Mouse (Mus musculus) Patski (cell line): ENCODE measurements at regions not wholly inside any gene's neighbourhood (a gene's known extent, or its start where the extent isn't known, plus 50 kb on each side); places are given as distances from the start of the nearest gene placed in this dataset.

Experiments used
- ATAC-seq: fragments of 100-300 bp; one replicate; pipeline ENCODE4 v1.8.0; 2021
- CTCF ChIA-PET: fragments of 350-600 bp; sonication (Branson Sonifier 250); formaldehyde crosslinking; loops from one replicate; lab custom pipeline; 2022; ENCODE audit warnings: inconsistent platforms; lab: Charles Lee
- POLR2A ChIA-PET: fragments of 350-600 bp; sonication (Branson Sonifier 250); formaldehyde crosslinking; loops from one replicate; lab custom pipeline; 2022; ENCODE audit warnings: antibody characterized with exemption, inconsistent platforms; lab: Charles Lee
- DNase-seq: peaks from one replicate; pipeline ENCODE4 v3.0.0-alpha.2; 2011; ENCODE audit warnings: low read depth, low spot score
- H3K27me3 ChIP-seq: fragments of 371-371 bp; one replicate; pipeline ENCODE4 v1.5.1; 2021
- CTCF ChIP-seq: fragments of 100-300 bp; IDR thresholded peaks from one replicate; pipeline ENCODE4 v1.5.1; 2021
- in situ Hi-C: fragments of 300-500 bp; cut with MboI; formaldehyde crosslinking; loops from 3 replicates; pipeline ENCODE4 v1.11.1; 2018; ENCODE audit warnings: low pct_unique_long_range_greater_than_20kb, mixed read lengths

DNA sequence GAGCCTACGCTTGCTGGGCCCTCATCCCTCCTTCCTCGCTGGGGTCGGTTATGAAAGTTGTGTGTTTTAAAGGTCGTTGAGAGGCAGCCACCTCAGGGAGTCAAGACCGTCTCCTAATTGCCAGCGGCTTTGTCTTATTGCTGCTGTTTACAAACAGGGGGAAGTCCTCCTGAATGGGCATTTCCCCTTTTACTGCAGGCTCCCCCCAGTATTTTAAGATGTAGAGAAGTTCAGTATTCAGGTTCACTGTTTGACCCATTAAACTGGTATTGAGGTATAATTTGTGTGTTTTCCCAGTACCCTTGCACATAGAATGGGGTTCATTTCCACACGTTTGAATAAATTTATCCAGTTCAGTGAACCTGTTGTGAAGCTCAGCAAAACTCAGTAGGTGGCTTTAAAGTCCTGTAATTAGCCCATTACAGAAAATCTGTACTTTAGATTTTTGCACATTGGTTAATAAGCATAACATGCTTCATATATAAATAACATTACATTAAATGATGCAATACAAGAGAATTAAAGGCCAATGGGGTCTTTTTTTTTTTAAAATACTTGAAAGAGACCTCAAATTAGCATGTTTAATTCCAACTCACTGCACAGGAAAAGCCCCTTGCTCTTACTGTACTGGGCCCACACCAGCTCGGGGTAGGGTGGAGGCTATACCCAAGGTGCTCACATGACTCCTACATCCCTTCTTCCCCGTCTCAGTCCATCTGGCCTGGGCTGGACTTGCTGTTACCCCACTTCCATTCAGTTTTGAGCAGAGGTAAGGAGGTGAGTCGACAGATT is 63.7 kb downstream of the Nkx2-1 start:
- CTCF ChIA-PET = no interaction called here
- ATAC-seq = no peak
- TF ChIP-seq CTCF = no peak
- peaks cover 47% of the 10 kb centered on the region for H3K27me3 ChIP-seq
- POLR2A ChIA-PET = no interaction called here
- DNase-seq = no peak
- in situ Hi-C loops = no loop called here

DNA sequence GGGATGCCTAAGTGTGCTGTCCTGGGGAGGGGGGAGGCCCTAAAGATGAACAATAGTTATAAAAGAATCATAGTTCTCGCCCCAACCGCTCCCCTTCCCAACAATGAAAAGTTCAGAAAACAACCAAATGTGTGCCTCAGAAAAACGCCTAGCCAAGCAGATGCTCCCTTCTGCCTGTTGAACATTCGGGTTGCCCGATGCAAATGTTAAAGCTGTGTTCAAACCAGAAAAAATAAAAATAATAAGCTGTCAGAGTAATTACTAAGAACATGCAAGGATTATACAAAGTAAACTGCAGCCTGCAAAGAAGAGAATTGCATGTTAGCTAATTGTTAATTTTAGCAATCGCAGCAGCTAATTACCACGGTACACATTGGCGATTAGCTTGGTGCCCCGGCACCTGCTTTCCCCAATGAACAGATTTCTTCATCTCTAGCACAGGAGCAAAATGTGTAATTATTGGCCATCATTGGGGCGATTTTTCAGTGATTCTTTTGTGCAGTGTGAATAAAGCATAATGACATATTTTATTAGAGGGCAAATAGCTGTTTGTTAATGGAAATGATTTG is 65.7 kb downstream of the Nkx2-1 start:
- in situ Hi-C loops = no loop called here
- DNase-seq = no peak
- ChIA-PET CTCF (interaction anchor here (1.2 kb wide), 1 partner anchor 12 kb away, joined by 3 read pairs; no protein-coding TSS in a partner anchor), POLR2A (no interaction called here)
- no peak for TF ChIP-seq CTCF
- peaks cover 40% of the 10 kb centered on the region for H3K27me3 ChIP-seq
- no peak for ATAC-seq

GRCm38 (mm10) chr12:56459508-56460119 is 77.1 kb downstream of the Nkx2-1 start:
- H3K27me3 ChIP-seq = peaks cover 56% of the 10 kb centered on the region
- in situ Hi-C loops = no loop called here
- ChIA-PET CTCF (no interaction called here), POLR2A (no interaction called here)
- DNase-seq = no peak
- TF ChIP-seq CTCF = no peak
- no peak for ATAC-seq

- no peak for DNase-seq
- ChIA-PET CTCF (no interaction called here), POLR2A (no interaction called here)
- no peak for TF ChIP-seq CTCF
- no peak for ATAC-seq
- in situ Hi-C loops = no loop called here
- H3K27me3 ChIP-seq = peaks cover 54% of the 10 kb centered on the region
Observed at GRCm38 (mm10) chr12:56458665-56459507, 77.8 kb downstream of the Nkx2-1 start.

DNA sequence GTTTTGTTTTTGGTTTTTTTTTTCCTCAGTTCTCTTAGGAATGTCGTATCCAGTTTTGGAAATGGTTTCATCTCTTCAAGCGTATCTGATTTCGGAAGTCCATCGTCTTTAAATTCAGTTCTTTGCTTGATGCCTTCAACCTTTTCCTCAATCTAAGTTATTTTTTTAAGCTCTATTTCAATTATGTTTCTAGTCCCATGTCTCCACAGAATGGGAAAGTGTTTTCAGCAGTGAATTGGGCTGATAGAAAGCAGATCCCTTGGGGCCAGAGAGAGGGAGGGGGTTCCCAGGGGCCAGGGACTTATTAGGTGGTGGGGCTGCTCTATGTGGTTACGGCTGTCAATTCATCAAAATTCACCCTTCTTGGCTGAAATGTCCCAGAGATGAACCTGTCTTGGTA is 78.8 kb downstream of the Nkx2-1 start:
- in situ Hi-C loops = no loop called here
- TF ChIP-seq CTCF = no peak
- DNase-seq = no peak
- peaks cover 58% of the 10 kb centered on the region for H3K27me3 ChIP-seq
- ChIA-PET POLR2A (no interaction called here), CTCF (no interaction called here)
- ATAC-seq = no peak

- no peak for DNase-seq
- POLR2A ChIA-PET = no interaction called here
- peaks cover 63% of the 10 kb centered on the region for H3K27me3 ChIP-seq
- in situ Hi-C loops = no loop called here
- no peak for TF ChIP-seq CTCF
- CTCF ChIA-PET = no interaction called here
- no peak for ATAC-seq
Observed at GRCm38 (mm10) chr12:56457356-56457755, 79.4 kb downstream of the Nkx2-1 start.

DNA sequence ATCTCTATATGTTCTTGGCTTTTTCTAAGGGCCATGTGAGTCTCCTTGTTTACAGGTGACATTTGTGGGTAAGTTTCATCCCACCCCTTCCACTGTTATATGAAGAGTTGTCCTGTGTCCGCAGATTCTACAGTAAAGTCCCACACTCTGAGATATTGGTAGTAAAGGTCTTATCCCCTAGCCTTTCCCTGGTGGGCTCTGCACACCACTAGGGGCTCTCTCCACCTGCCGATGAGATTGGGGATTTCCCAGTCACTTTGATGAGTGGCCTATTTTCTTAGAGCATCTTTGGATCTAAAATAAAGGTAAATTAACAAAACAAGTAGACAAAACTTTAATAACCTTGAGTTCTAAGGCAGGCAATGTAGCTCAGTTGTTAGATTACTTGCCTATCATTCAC is 86.4 kb downstream of the Nkx2-1 start:
- peaks cover 62% of the 10 kb centered on the region for H3K27me3 ChIP-seq
- CTCF ChIA-PET = no interaction called here
- TF ChIP-seq CTCF = no peak
- no peak for ATAC-seq
- POLR2A ChIA-PET = no interaction called here
- in situ Hi-C loops = no loop called here
- DNase-seq = no peak

DNA sequence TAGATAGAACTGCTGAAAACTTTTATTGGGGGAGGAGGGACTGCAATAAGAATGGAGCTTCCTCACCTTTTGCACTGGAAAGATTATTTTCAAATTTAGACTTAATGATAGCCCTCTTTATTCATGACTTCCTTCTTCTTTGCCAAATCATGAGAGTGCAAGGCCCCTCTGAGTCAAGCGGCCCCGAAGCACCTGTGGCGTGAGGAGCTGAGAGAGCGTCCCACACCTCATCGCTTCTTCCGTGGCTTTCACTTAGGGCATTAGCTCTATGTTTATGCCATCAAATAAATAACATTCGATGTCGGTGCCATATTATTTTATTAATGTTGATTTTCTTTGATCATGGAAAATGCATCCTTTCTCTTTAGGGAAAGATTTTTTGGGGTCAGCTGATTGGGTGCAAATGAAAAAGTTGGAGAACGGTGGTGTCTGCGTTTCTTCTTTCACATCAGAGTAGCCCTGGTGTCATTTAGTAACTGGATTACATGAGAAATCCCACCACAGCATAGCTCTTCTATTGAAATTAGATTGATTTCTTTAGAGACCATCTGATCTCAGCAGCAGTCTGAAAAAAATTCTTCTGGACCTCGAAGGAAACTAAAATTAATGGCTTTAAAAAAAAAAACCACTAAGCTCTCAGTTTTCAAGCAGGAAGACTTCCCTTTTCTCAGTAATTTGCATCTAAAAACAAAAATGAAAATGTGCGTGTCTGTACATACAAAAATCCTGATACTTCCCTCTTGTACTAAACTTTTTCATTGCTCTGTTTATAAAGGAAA is 87.7 kb downstream of the Nkx2-1 start:
- ChIA-PET POLR2A (no interaction called here), CTCF (no interaction called here)
- peaks cover 60% of the 10 kb centered on the region for H3K27me3 ChIP-seq
- ATAC-seq = no peak
- TF ChIP-seq CTCF = no peak
- in situ Hi-C loops = no loop called here
- DNase-seq = no peak

- in situ Hi-C loops = no loop called here
- ChIA-PET POLR2A (no interaction called here), CTCF (no interaction called here)
- TF ChIP-seq CTCF = no peak
- no peak for DNase-seq
- ATAC-seq = no peak
- peaks cover 52% of the 10 kb centered on the region for H3K27me3 ChIP-seq
Observed at GRCm38 (mm10) chr12:56441166-56441817, 95.4 kb downstream of the Nkx2-1 start.
